Mouse (Mus musculus): ENCODE measurements around the gene Psme2. TPM values are rescaled to one million over a fixed set of nuclear protein-coding genes. Genes with fewer than 3 reads are reported as not detected.

Gene Psme2
- polyA plus RNA-seq, 1 experiment from 2014 or later: 225 TPM

DNA sequence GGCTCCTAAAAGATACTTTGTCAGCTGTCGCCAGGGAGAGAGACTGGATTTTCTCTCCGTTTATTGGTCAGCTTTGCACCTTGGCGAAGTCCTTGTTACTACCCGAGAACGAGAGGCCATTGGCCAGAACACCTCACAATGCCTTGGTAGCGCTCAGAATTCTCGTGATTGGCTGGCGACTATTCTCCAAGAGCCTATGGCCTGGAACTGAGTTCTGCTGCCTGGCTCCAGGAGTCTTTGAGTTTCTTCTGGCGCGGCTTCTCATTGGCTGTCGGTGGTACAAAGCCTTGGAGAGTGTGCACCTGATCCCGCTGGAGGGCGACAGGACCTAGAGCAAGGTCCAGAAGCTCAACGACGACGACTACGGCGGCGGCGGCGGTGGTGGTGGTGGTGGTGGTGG, 26.9 kb upstream of the Psme2 start, which contains the start of gene Rec8:
Rec8 (plus strand) TSS at position 216 of the 400 bp plus-strand sequence.
- Histone ChIP-seq H3K9ac (ENCODE audit: low read length) (0 out of 2 replicates have a peak within 1 kb of the TSS, but pooled peaks have one; percentile 1), H3K27ac (replicated peaks; ENCODE audit: low read depth, low read length) (no peak within 1 kb of the TSS), H3K4me3 (ENCODE audit: low read depth, low read length) (peak within 1 kb of the TSS; percentile 14), H3K9me3 (ENCODE audit: control insufficient read depth, low read length) (no peaks in the 10 kb centered on the region), H3K27me3 (ENCODE audit: control insufficient read depth, insufficient read depth, low read length) (no peaks in the 10 kb centered on the region), H3K4me1 (ENCODE audit: control insufficient read depth, insufficient read depth, low read length) (no peaks in the 10 kb centered on the region), H3K36me3 (ENCODE audit: control insufficient read depth, insufficient read depth, low read length) (no peaks in the 10 kb centered on the region), H3K4me2 (ENCODE audit: low read depth, severe bottlenecking) (peak within 1 kb of the TSS; percentile 42)
- peak; percentile 86 for ATAC-seq (ENCODE audit: insufficient number of reproducible peaks, low FRiP score, low TSS enrichment, low read depth)
- 8% methylated on average over 21 of the region's 21 CpGs for WGBS
- DNase-seq (ENCODE audit: low spot score): peak; percentile 70

DNA sequence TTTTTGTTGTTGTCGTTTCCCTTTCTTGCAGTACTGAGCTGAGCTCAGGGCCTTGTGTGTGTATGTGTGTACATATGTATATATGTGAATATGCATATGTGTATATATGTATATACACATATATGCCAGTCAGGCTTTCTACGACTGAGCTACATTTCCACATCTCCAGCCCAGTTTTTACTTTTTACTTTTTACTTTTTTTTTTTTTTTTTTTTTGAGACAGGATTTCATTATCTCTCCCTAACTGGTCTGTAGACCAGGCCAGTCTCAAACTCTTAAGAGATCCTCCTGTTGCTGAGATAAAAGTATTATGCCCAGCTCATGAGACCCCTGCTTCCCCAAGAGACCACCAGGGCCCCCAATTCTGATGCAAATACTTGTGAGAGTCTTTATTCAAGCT, 25.9 kb upstream of the Psme2 start:
- WGBS: 78% methylated on average over 2 of the region's 2 CpGs
- Histone ChIP-seq H3K27ac (replicated peaks; ENCODE audit: low read depth, low read length) (no peak overlapping the region), H3K36me3 (ENCODE audit: control insufficient read depth, insufficient read depth, low read length) (no peaks in the 10 kb centered on the region), H3K9ac (ENCODE audit: low read length) (no peak overlapping the region), H3K9me3 (ENCODE audit: control insufficient read depth, low read length) (no peaks in the 10 kb centered on the region), H3K4me2 (ENCODE audit: low read depth, severe bottlenecking) (no peak overlapping the region), H3K27me3 (ENCODE audit: control insufficient read depth, insufficient read depth, low read length) (no peaks in the 10 kb centered on the region), H3K4me1 (ENCODE audit: control insufficient read depth, insufficient read depth, low read length) (no peaks in the 10 kb centered on the region), H3K4me3 (ENCODE audit: low read depth, low read length) (no peak overlapping the region)
- DNase-seq (ENCODE audit: low spot score): no peak
- ATAC-seq (ENCODE audit: insufficient number of reproducible peaks, low FRiP score, low TSS enrichment, low read depth): no peak

DNA sequence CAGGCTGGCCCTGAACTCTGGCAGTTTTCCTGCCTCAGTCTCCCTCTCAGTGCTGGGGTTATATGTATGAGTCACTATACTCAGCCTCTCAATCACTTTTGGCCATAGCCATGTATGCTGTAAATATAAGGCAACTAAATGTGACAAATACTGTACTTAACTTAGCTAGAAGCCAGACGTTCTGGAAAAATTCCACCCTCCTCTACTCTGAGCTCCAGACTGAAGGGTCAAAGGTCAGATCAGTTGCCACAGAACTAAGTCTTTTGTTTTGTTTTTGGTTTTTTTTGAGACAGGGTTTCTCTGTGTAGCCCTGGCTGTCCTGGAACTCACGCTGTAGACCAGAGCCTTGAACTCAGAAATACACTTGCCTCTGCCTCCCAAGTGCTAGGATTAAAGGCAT, 25.0 kb upstream of the Psme2 start:
- no peaks in the 10 kb centered on the region for H3K36me3 ChIP-seq (ENCODE audit: control insufficient read depth, insufficient read depth, low read length)
- 58% methylated on average over 2 of the region's 2 CpGs for WGBS
- H3K9me3 ChIP-seq (ENCODE audit: control insufficient read depth, low read length): no peaks in the 10 kb centered on the region
- H3K27me3 ChIP-seq (ENCODE audit: control insufficient read depth, insufficient read depth, low read length): no peaks in the 10 kb centered on the region
- no peak overlapping the region for H3K4me2 ChIP-seq (ENCODE audit: low read depth, severe bottlenecking)
- ATAC-seq (ENCODE audit: insufficient number of reproducible peaks, low FRiP score, low TSS enrichment, low read depth): no peak
- H3K9ac ChIP-seq (ENCODE audit: low read length): no peak overlapping the region
- H3K4me1 ChIP-seq (ENCODE audit: control insufficient read depth, insufficient read depth, low read length): no peaks in the 10 kb centered on the region
- no peak overlapping the region for H3K4me3 ChIP-seq (ENCODE audit: low read depth, low read length)
- no peak overlapping the region for H3K27ac ChIP-seq (replicated peaks; ENCODE audit: low read depth, low read length)
- no peak for DNase-seq (ENCODE audit: low spot score)

DNA sequence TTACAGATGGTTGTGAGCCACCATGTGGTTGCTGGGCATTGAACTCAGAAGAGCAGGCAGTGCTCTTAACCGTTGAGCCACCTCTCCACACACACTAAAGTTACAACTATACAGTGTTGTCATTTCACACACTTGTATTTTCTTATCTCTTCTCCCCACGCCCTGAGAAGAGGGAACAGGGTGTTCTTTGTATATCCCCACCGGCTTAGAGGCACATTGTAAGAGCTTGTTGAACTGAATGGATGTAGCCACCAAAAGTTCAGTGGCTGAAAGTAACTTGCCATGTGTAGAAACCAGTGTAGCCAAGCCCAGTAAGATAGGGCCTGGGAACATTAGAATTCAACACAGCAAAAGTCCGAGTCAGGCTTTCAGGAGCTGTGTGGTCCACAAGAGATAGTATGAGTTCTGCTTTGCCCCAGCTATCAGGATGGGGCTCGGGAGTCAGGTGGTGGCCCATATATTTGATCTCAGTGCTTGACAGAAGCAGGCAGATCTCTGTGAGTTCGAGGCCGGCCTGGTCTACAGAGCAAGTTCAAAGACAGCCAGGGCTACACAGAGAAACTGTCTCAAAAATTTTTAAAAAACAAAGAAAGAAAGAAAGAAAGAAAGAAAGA, 23.8 kb upstream of the Psme2 start:
- H3K27ac ChIP-seq (replicated peaks; ENCODE audit: low read depth, low read length): no peak overlapping the region
- H3K4me2 ChIP-seq (ENCODE audit: low read depth, severe bottlenecking): no peak overlapping the region
- DNase-seq (ENCODE audit: low spot score) (no peak), ATAC-seq (ENCODE audit: insufficient number of reproducible peaks, low FRiP score, low TSS enrichment, low read depth) (no peak)
- no peak overlapping the region for H3K4me3 ChIP-seq (ENCODE audit: low read depth, low read length)
- no peaks in the 10 kb centered on the region for H3K9me3 ChIP-seq (ENCODE audit: control insufficient read depth, low read length)
- H3K27me3 ChIP-seq (ENCODE audit: control insufficient read depth, insufficient read depth, low read length): no peaks in the 10 kb centered on the region
- no peaks in the 10 kb centered on the region; the same call in 1 of the 2 replicates for H3K36me3 ChIP-seq (ENCODE audit: control insufficient read depth, insufficient read depth, low read length)
- H3K4me1 ChIP-seq (ENCODE audit: control insufficient read depth, insufficient read depth, low read length): no peaks in the 10 kb centered on the region
- 81% methylated on average over 7 of the region's 7 CpGs for WGBS
- H3K9ac ChIP-seq (ENCODE audit: low read length): no peak overlapping the region

DNA sequence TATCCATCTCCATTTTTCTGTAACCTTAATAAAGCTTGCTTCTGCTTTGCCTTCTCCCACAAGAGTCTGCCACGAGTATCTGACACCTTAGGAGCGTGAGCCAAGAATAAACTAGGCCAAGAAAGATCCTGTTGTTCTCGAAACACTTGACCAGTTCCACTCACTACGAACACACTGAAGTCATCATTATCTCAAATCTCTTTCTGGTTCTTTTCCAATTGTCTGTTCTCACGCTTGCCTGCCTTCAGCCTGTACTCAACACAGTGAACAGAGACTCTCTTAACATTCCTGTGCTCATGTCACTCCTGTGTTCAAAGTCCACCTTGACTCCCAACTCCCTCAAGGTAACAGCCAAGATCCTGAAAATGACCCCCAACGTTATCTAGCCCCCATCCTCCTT, 22.4 kb upstream of the Psme2 start:
- Histone ChIP-seq H3K9me3 (ENCODE audit: control insufficient read depth, low read length) (no peaks in the 10 kb centered on the region), H3K4me3 (ENCODE audit: low read depth, low read length) (no peak overlapping the region), H3K27me3 (ENCODE audit: control insufficient read depth, insufficient read depth, low read length) (no peaks in the 10 kb centered on the region), H3K27ac (replicated peaks; ENCODE audit: low read depth, low read length) (no peak overlapping the region), H3K36me3 (ENCODE audit: control insufficient read depth, insufficient read depth, low read length) (peaks cover 6% of the 10 kb centered on the region), H3K4me2 (ENCODE audit: low read depth, severe bottlenecking) (no peak overlapping the region), H3K4me1 (ENCODE audit: control insufficient read depth, insufficient read depth, low read length) (no peaks in the 10 kb centered on the region), H3K9ac (ENCODE audit: low read length) (no peak overlapping the region)
- ATAC-seq (ENCODE audit: insufficient number of reproducible peaks, low FRiP score, low TSS enrichment, low read depth) (no peak), DNase-seq (ENCODE audit: low spot score) (no peak)
- WGBS: 79% methylated on average over 6 of the region's 6 CpGs

DNA sequence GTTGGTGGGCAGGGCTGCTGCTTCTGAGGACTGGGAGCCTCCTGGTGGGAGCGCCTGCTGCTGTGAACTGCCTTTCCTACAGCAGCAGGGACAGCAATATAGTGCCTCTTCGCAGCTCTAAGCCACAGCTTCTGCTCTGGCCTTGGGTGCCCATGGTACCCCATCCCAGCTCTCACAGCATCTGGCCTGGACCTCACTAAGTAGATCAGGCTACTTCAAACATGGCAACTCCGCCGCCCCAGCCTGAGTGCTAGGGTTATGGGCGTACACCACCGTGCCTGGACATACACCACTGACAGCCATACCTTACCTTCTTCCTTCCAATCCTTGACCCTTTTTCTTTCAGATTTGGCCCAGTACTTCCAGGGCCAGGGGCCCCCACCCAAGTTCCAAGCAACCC, 17.4 kb upstream of the Psme2 start:
- DNase-seq (ENCODE audit: low spot score) (no peak), ATAC-seq (ENCODE audit: insufficient number of reproducible peaks, low FRiP score, low TSS enrichment, low read depth) (no peak)
- H3K4me3 ChIP-seq (ENCODE audit: low read depth, low read length): no peak overlapping the region
- H3K36me3 ChIP-seq (ENCODE audit: control insufficient read depth, insufficient read depth, low read length): peaks cover 7% of the 10 kb centered on the region
- no peak overlapping the region for H3K9ac ChIP-seq (ENCODE audit: low read length)
- no peak overlapping the region for H3K4me2 ChIP-seq (ENCODE audit: low read depth, severe bottlenecking)
- no peaks in the 10 kb centered on the region for H3K9me3 ChIP-seq (ENCODE audit: control insufficient read depth, low read length)
- H3K27me3 ChIP-seq (ENCODE audit: control insufficient read depth, insufficient read depth, low read length): no peaks in the 10 kb centered on the region
- H3K27ac ChIP-seq (replicated peaks; ENCODE audit: low read depth, low read length): no peak overlapping the region
- WGBS: 93% methylated on average over 6 of the region's 6 CpGs
- no peaks in the 10 kb centered on the region for H3K4me1 ChIP-seq (ENCODE audit: control insufficient read depth, insufficient read depth, low read length)

DNA sequence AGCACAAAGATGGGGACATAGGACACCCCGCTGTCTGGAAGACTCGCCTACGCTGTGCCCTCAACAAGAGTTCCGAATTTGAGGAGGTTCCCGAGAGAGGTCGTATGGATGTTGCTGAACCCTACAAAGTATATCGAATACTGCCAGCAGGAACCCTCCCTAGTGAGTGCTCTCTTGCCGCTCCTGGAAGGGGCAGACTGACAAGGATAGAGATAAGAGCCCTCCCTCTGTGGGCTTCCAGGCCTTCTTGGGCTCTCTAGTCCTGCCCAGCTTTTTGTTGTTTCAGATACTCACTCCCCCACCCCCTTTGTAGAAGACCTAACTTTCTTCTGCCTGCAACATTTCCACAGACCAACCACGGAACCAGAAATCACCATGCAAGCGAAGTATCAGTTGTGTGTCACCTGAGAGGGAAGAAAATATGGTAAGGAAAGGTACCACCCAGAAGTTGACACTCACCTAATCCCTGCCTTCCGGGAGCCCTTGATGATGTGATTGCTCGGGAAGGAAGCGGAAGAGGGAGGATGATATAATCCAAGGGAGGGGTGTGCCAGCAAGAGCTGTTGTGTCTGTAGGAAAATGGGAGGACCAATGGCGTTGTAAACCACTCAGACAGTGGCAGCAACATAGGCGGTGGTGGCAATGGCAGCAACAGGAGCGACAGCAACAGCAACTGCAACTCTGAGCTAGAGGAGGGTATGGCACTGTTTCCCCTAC, 15.0 kb upstream of the Psme2 start:
- Histone ChIP-seq H3K4me3 (ENCODE audit: low read depth, low read length) (no peak overlapping the region), H3K4me1 (ENCODE audit: control insufficient read depth, insufficient read depth, low read length) (no peaks in the 10 kb centered on the region), H3K9ac (ENCODE audit: low read length) (no peak overlapping the region), H3K4me2 (ENCODE audit: low read depth, severe bottlenecking) (no peak overlapping the region), H3K27me3 (ENCODE audit: control insufficient read depth, insufficient read depth, low read length) (no peaks in the 10 kb centered on the region), H3K9me3 (ENCODE audit: control insufficient read depth, low read length) (no peaks in the 10 kb centered on the region), H3K27ac (replicated peaks; ENCODE audit: low read depth, low read length) (no peak overlapping the region), H3K36me3 (ENCODE audit: control insufficient read depth, insufficient read depth, low read length) (peaks cover 16% of the 10 kb centered on the region)
- ATAC-seq (ENCODE audit: insufficient number of reproducible peaks, low FRiP score, low TSS enrichment, low read depth) (no peak), DNase-seq (ENCODE audit: low spot score) (no peak)
- WGBS: 92% methylated on average over 16 of the region's 16 CpGs

DNA sequence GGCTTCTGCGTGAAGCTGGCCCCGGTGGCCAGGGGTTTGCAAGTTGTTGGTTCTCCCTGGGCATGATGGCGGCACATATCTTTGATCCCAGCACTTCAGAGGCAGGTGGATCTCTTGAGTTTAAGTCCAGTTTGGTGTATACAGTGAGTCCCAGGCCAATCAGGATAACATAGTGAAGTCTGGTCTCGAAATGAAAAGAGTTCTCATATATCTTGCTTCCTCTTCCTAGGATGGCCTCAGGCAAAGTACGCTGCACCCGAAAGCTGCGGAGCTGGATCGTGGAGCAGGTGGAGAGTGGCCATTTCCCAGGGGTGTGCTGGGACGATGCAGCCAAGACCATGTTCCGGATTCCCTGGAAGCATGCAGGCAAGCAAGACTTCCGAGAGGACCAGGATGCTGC, 13.9 kb upstream of the Psme2 start:
- Histone ChIP-seq H3K9ac (ENCODE audit: low read length) (no peak overlapping the region), H3K4me1 (ENCODE audit: control insufficient read depth, insufficient read depth, low read length) (no peaks in the 10 kb centered on the region), H3K27me3 (ENCODE audit: control insufficient read depth, insufficient read depth, low read length) (no peaks in the 10 kb centered on the region), H3K9me3 (ENCODE audit: control insufficient read depth, low read length) (no peaks in the 10 kb centered on the region), H3K4me3 (ENCODE audit: low read depth, low read length) (no peak overlapping the region), H3K4me2 (ENCODE audit: low read depth, severe bottlenecking) (no peak overlapping the region), H3K27ac (replicated peaks; ENCODE audit: low read depth, low read length) (no peak overlapping the region), H3K36me3 (ENCODE audit: control insufficient read depth, insufficient read depth, low read length) (peaks cover 22% of the 10 kb centered on the region)
- ATAC-seq (ENCODE audit: insufficient number of reproducible peaks, low FRiP score, low TSS enrichment, low read depth) (no peak), DNase-seq (ENCODE audit: low spot score) (no peak)
- WGBS: 91% methylated on average over 11 of the region's 11 CpGs

Measured in limb, embryonic 11.5 days (tissue).